Mouse (Mus musculus) kidney, adult 2 months (tissue): ENCODE data around the gene Arl10. TPM values are rescaled to one million over a fixed set of nuclear protein-coding genes. Genes with fewer than 3 reads are reported as not detected.
A peak's percentile ranks its signal among the peaks of the same experiment; 100 is the strongest.

Experiments
- DNase-seq: peaks from one replicate; pipeline ENCODE4 v3.0.0; 2021
- H3K27ac ChIP-seq: fragments of 200-500 bp; 2 replicates; pipeline ENCODE4 v1.5.1; 2012; ENCODE audit warnings: low read depth, low read length, control low read depth, inconsistent platforms; ENCODE audit not compliant: insufficient read depth
- H3K27me3 ChIP-seq: fragments of 200-500 bp; replicated peaks from 2 replicates; pipeline ENCODE4 v1.6.1; 2012; ENCODE audit warnings: mild to moderate bottlenecking, moderate library complexity, low read length, inconsistent platforms; ENCODE audit not compliant: control insufficient read depth, insufficient read depth
- H3K36me3 ChIP-seq: fragments of 200-500 bp; 2 replicates; pipeline ENCODE4 v1.6.1; 2012; ENCODE audit warnings: mild to moderate bottlenecking, moderate library complexity, low read length, inconsistent platforms; ENCODE audit not compliant: control insufficient read depth, insufficient read depth
- H3K4me1 ChIP-seq: fragments of 200-500 bp; 2 replicates; pipeline ENCODE4 v1.6.1; 2011; ENCODE audit warnings: low read length; ENCODE audit not compliant: control insufficient read depth, insufficient read depth
- H3K4me3 ChIP-seq: fragments of 200-500 bp; 2 replicates; pipeline ENCODE4 v1.5.1; 2011; ENCODE audit warnings: mild to moderate bottlenecking, low read depth, low read length, control low read depth; ENCODE audit not compliant: insufficient read depth
- CTCF ChIP-seq: fragments of 200-500 bp; conservative IDR thresholded peaks from 2 replicates; pipeline ENCODE4 v1.5.1; 2011; ENCODE audit warnings: low read depth, mild to moderate bottlenecking, control low read depth, low read length, moderate library complexity, mixed read lengths; ENCODE audit not compliant: insufficient read depth, insufficient read length
- POLR2A ChIP-seq: fragments of 200-500 bp; IDR thresholded peaks from one replicate; pipeline ENCODE4 v1.6.1; 2011; ENCODE audit warnings: low read depth, low read length, control low read depth
- WGBS: fragments of 180-500 bp; shearing (Covaris S2); methylation state at CpG from one replicate; pipeline ENCODE4 v1.1.7; 2018; 5-methylcytosine and 5-hydroxymethylcytosine counted together
- polyA plus RNA-seq: library from polyadenylated mRNA; depleted of rRNA; stranded (reverse); fragments of >200 nt; gene quantifications from 2 replicates; pipeline ENCODE4 v1.2.3, GENCODE M21; 2012

Gene Arl10
- polyA plus RNA-seq, 1 experiment: 20.1 TPM

- Histone ChIP-seq H3K36me3 (no peaks in the 10 kb centered on the region), H3K27me3 (no peaks in the 10 kb centered on the region), H3K27ac (no peak overlapping the region), H3K4me1 (peaks cover 7% of the 10 kb centered on the region; the same call in 1 of the 2 replicates), H3K4me3 (no peak overlapping the region)
- 62% methylated on average over 10 of the region's 10 CpGs for WGBS
- TF ChIP-seq POLR2A: no peak
- TF ChIP-seq CTCF: no peak
- DNase-seq: no peak
Observed at GRCm38 (mm10) chr13:54582126-54582525, 7.3 kb downstream of the Arl10 start.

DNA sequence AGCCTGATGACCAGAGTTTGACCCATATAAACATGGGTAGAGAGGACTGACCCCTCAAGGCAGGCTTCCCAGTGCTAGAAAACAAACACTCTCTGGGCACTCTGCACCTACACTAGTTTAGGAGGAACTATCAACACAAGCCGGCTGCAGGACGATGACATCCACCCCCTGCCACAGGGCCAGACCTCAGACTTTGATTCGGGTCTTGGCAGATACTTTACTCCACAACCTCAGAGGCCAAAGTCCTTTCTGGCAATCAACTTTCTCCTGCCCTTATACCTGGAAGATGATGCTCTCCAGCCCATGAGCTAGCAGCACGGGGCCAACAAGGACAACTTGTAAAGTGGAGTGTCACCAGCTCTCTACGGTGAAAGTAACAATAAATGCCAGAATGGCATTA lies 8.0 kb downstream of the Arl10 start:
- Histone ChIP-seq H3K4me1 (peaks cover 7% of the 10 kb centered on the region; the same call in 1 of the 2 replicates), H3K27ac (no peak overlapping the region; the same call in 1 of the 2 replicates), H3K36me3 (no peaks in the 10 kb centered on the region), H3K27me3 (no peaks in the 10 kb centered on the region), H3K4me3 (no peak overlapping the region)
- WGBS: 58% methylated on average over 5 of the region's 5 CpGs
- DNase-seq: peak; percentile 81
- no peak for TF ChIP-seq POLR2A
- no peak for TF ChIP-seq CTCF

DNA sequence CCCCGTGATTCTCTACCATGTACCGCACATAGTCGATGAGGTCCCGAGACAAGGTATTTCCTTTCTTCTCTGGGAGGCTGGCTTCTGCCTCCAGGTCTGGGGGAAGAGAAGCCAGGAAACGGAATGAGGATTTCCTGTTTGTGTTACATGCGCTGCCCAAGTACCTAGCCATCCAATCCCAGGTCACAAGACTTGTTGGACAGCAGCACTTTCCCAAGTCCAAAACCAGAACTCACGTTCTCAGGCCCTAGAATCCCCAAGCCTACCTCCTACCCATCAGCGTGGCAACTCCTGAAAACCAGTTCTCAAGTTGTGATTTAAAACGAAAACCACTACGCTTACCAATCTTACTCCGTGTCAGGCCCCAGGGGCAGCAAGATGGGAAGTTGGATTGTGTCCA lies 11.0 kb downstream of the Arl10 start:
- no peaks in the 10 kb centered on the region for H3K36me3 ChIP-seq
- H3K27me3 ChIP-seq: no peaks in the 10 kb centered on the region
- H3K4me1 ChIP-seq: peaks cover 7% of the 10 kb centered on the region; the same call in 1 of the 2 replicates
- 72% methylated on average over 11 of the region's 11 CpGs for WGBS
- H3K27ac ChIP-seq: no peak overlapping the region
- no peak overlapping the region for H3K4me3 ChIP-seq
- no peak for DNase-seq
- no peak for TF ChIP-seq POLR2A
- TF ChIP-seq CTCF: no peak

DNA sequence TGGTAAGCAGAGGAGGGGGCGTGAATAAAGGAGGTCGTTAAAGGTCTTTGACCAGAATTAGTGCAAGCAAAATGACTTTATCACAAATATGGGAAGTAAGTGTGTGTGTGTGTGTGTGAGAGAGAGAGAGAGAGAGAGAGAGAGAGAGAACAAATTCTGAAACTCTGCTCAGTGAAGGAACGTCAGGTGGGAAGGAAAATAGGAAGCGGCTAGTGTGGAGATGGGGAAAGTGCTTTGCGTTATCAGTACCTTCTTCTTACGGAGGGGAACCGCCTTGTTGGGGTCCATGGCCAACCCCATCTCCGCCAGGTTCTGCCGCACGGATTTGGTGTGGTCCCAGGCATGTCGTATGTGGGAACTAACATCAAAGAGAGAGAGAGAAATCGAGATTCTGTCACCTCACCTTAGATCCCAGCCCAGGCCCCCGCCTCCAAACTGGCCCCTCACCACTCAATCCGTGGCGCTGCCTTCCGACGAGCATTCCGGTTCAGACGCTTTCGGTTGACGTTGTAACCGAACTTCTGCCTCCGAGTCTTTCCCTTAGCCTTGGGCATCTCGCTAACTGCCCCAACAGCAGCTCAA lies 14.7 kb downstream of the Arl10 start:
- DNase-seq: no peak
- H3K4me1 ChIP-seq: no peaks in the 10 kb centered on the region; the same call in 1 of the 2 replicates
- H3K27me3 ChIP-seq: no peaks in the 10 kb centered on the region
- H3K4me3 ChIP-seq: peak overlapping the region; percentile 71
- no peaks in the 10 kb centered on the region for H3K36me3 ChIP-seq
- no peak overlapping the region for H3K27ac ChIP-seq
- TF ChIP-seq CTCF: no peak
- no peak for TF ChIP-seq POLR2A
- WGBS: under 1% methylated on average over 24 of the region's 24 CpGs

- Histone ChIP-seq H3K4me1 (no peaks in the 10 kb centered on the region; the same call in 1 of the 2 replicates), H3K4me3 (peak within 1 kb of the TSS; percentile 98), H3K27ac (peak within 1 kb of the TSS; percentile 80), H3K27me3 (no peaks in the 10 kb centered on the region), H3K36me3 (no peaks in the 10 kb centered on the region)
- TF ChIP-seq POLR2A: peak; percentile 43
- no peak for TF ChIP-seq CTCF
- under 1% methylated on average over 51 of the region's 51 CpGs for WGBS
- DNase-seq: peak; percentile 99
Observed at GRCm38 (mm10) chr13:54589996-54590951, 15.5 kb downstream of the Arl10 start, which contains the start of the genes Nop16 and Higd2a. TSS of gene Nop16 (minus strand) at chr13:54590090. TSS of gene Higd2a (plus strand) at chr13:54590207.

- Histone ChIP-seq H3K36me3 (no peaks in the 10 kb centered on the region), H3K27me3 (no peaks in the 10 kb centered on the region), H3K4me1 (peaks cover 8% of the 10 kb centered on the region; the same call in 1 of the 2 replicates), H3K4me3 (no peak overlapping the region), H3K27ac (no peak overlapping the region)
- 81% methylated on average over 8 of the region's 8 CpGs for WGBS
- TF ChIP-seq CTCF (no peak), POLR2A (no peak)
- DNase-seq: no peak
Observed at GRCm38 (mm10) chr13:54591776-54592356, 17.1 kb downstream of the Arl10 start.

DNA sequence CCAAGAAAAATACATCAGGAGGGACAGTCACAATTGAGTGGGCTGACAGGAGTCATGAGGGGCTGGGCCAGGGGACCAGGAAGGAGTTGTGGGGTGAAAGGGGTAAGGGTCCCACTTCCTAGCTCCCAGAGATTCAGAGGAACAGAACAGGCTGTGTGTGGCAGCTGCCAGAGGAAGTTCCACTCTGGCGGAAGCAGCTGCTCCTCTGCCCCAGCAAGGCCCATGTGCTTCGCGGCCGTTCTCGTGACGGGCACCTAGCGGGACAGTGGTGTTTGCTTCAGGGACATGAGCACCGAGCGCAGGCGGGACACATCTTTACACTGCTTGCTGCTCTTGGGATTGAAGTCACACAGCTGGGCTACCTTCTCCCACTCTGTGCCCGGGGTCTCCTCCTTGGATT lies 18.8 kb downstream of the Arl10 start:
- H3K27ac ChIP-seq: no peak overlapping the region
- H3K4me3 ChIP-seq: no peak overlapping the region
- no peak for DNase-seq
- no peaks in the 10 kb centered on the region for H3K36me3 ChIP-seq
- peaks cover 11% of the 10 kb centered on the region; the same call in 1 of the 2 replicates for H3K4me1 ChIP-seq
- WGBS: 84% methylated on average over 11 of the region's 11 CpGs
- no peaks in the 10 kb centered on the region for H3K27me3 ChIP-seq
- TF ChIP-seq CTCF (no peak), POLR2A (no peak)
